Mouse (Mus musculus): ENCODE measurements at regions not wholly inside any gene's neighbourhood (a gene's known extent, or its start where the extent isn't known, plus 50 kb on each side); places are given as distances from the start of the nearest gene placed in this dataset.

DNA sequence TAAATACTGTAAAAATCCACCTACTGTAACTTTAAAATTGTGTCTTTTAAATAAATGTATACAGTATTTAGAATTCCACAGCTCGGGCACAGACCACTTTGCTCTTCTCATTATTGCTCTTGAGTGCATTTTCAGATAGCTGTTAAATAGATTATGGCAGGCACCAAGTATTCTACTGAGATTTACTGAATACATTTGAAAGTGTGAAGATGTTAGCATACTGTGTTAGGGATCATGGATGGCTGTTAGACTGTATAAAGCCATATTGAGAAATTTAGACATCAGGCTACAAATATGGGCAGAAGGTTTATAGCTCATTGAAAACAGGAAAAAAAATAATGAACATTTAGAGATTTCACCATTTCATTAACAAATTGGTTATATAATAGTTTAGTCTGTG lies 130.5 kb upstream of the Tbx18 start:
- Histone ChIP-seq H3K9me3 (replicated peaks; ENCODE audit: low read length) (no peaks in the 10 kb centered on the region), H3K27me3 (replicated peaks) (no peaks in the 10 kb centered on the region), H3K79me2 (replicated peaks; ENCODE audit: control insufficient read depth, extremely low read depth, insufficient read depth, poor library complexity, severe bottlenecking) (no peaks in the 10 kb centered on the region), H3K27ac (ENCODE audit: insufficient read depth, low read depth) (no peak overlapping the region), H3K4me2 (ENCODE audit: insufficient read depth, low read depth, poor library complexity, severe bottlenecking) (no peak overlapping the region), H3K9ac (ENCODE audit: insufficient read depth, low read depth) (no peak overlapping the region), H3K4me1 (ENCODE audit: control insufficient read depth in 1 of 2, insufficient read depth in 2 of 2) (no peaks in the 10 kb centered on the region), H3K36me3 (replicated peaks in 1 of 2; ENCODE audit: control insufficient read depth in 1 of 2, insufficient read depth in 1 of 2, low read length in 1 of 2) (no peaks in the 10 kb centered on the region), H3K4me3 (replicated peaks in 1 of 3; ENCODE audit: low read depth in 2 of 3, low read length in 2 of 3, poor library complexity in 1 of 3) (no peak overlapping the region)
- dilution Hi-C loops (cut with MboI; ENCODE audit: extremely low pct_ligation_motif_present, extremely low pct_unique_long_range_greater_than_20kb, low sequenced_read_pairs) (no loop called here), in situ Hi-C loops (cut with MboI; ENCODE audit: low pct_ligation_motif_present, low pct_unique_long_range_greater_than_20kb, low sequenced_read_pairs) (no loop called here)
- DNase-seq (ENCODE audit: extremely low read depth) = no peak
- TF ChIP-seq MEF2A (IDR thresholded peaks at IDR 0.05; ENCODE audit: borderline replicate concordance, low read depth, low read length) = no peak
- TF ChIP-seq TBP (conservative IDR thresholded peaks at IDR 0.05; ENCODE audit: low read depth, low read length) = no peak
- TF ChIP-seq JUN (IDR thresholded peaks at IDR 0.05; ENCODE audit: insufficient read depth, low read depth, low read length) = no peak
- TF ChIP-seq USF2 (conservative IDR thresholded peaks at IDR 0.05; ENCODE audit: low read depth, low read length) = no peak
- no peak for TF ChIP-seq MXI1 (IDR thresholded peaks at IDR 0.05; ENCODE audit: low read depth, low read length)
- no peak for TF ChIP-seq CHD1 (IDR thresholded peaks at IDR 0.05; ENCODE audit: low read depth, low read length)
- TF ChIP-seq MAFK (IDR thresholded peaks at IDR 0.05; ENCODE audit: insufficient replicate concordance, low read length) = no peak
- TF ChIP-seq MAZ (IDR thresholded peaks at IDR 0.05; ENCODE audit: low read depth, low read length) = no peak
- no peak for TF ChIP-seq ZC3H11A (IDR thresholded peaks at IDR 0.05; ENCODE audit: low read depth, low read length)
- TF ChIP-seq POLR2AphosphoS2 (IDR thresholded peaks at IDR 0.05; ENCODE audit: low read depth, low read length) = no peak
- no peak for TF ChIP-seq SMC3 (IDR thresholded peaks at IDR 0.05; ENCODE audit: low read depth, low read length)

DNA sequence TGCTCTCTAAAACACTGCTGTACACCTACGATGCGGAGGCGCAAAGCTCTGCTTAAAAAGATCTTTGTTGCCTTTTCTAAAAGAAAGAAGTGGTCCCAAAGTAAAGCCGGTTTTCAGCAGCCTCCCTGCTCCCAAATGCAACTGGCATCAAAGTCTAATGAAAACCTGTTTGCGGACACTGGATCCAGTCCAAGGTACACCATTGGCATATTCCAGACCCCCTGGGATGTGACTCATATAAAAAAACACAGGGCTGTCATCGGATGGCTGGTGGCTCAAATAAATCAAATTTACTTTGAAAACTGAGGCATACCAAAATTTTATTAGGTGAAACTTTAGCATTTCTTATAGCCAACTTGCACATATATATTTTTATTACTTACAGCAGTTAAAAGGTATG lies 134.2 kb upstream of the Tbx18 start:
- in situ Hi-C loops (cut with MboI; ENCODE audit: low pct_ligation_motif_present, low pct_unique_long_range_greater_than_20kb, low sequenced_read_pairs) = no loop called here
- dilution Hi-C loops (cut with MboI; ENCODE audit: extremely low pct_ligation_motif_present, extremely low pct_unique_long_range_greater_than_20kb, low sequenced_read_pairs) = no loop called here
- no peaks in the 10 kb centered on the region for H3K27me3 ChIP-seq (replicated peaks)
- H3K4me2 ChIP-seq (ENCODE audit: insufficient read depth, low read depth, poor library complexity, severe bottlenecking) = no peak overlapping the region
- no peak for DNase-seq (ENCODE audit: extremely low read depth)
- no peak for TF ChIP-seq MAFK (IDR thresholded peaks at IDR 0.05; ENCODE audit: insufficient replicate concordance, low read length)
- TF ChIP-seq UBTF (IDR thresholded peaks at IDR 0.05; ENCODE audit: low read depth, low read length) = no peak
- TF ChIP-seq IRF4 (IDR thresholded peaks at IDR 0.05; ENCODE audit: low read depth, low read length) = no peak
- no peak for TF ChIP-seq ZMIZ1 (IDR thresholded peaks at IDR 0.05; ENCODE audit: low read depth, low read length)
- TF ChIP-seq ETS1 (conservative IDR thresholded peaks at IDR 0.05; ENCODE audit: low read depth, low read length) = no peak
- H3K36me3 ChIP-seq (replicated peaks in 1 of 2; ENCODE audit: control insufficient read depth in 1 of 2, insufficient read depth in 1 of 2, low read length in 1 of 2) = no peaks in the 10 kb centered on the region
- no peak overlapping the region for H3K9ac ChIP-seq (ENCODE audit: insufficient read depth, low read depth)
- H3K4me3 ChIP-seq (replicated peaks in 1 of 3; ENCODE audit: low read depth in 2 of 3, low read length in 2 of 3, poor library complexity in 1 of 3) = no peak overlapping the region
- no peak overlapping the region for H3K27ac ChIP-seq (ENCODE audit: insufficient read depth, low read depth)
- no peaks in the 10 kb centered on the region for H3K79me2 ChIP-seq (replicated peaks; ENCODE audit: control insufficient read depth, extremely low read depth, insufficient read depth, poor library complexity, severe bottlenecking)
- no peaks in the 10 kb centered on the region for H3K4me1 ChIP-seq (ENCODE audit: control insufficient read depth in 1 of 2, insufficient read depth in 2 of 2)
- H3K9me3 ChIP-seq (replicated peaks; ENCODE audit: low read length) = no peaks in the 10 kb centered on the region
